Mouse (Mus musculus) olfactory bulb, adult 2 months (tissue): ENCODE measurements around the gene Relt.

Experiments
- CTCF ChIP-seq: fragments of 200-500 bp; IDR thresholded peaks from 2 replicates; pipeline ENCODE4 v1.5.1; 2012; ENCODE audit warnings: low read depth, mild to moderate bottlenecking, low read length, moderate library complexity; ENCODE audit not compliant: insufficient read depth
- POLR2A ChIP-seq: fragments of 200-500 bp; IDR thresholded peaks from 2 replicates; pipeline ENCODE4 v1.6.1; 2012; ENCODE audit warnings: mild to moderate bottlenecking, low read depth, low read length, moderate library complexity; ENCODE audit not compliant: insufficient read depth

GRCm38 (mm10) chr7:100884460-100884859 lies 21.2 kb upstream of the Relt start:
- TF ChIP-seq CTCF: no peak
- TF ChIP-seq POLR2A: no peak
